Mouse (Mus musculus): ENCODE data around the gene Zfand4.

- no peak for TF ChIP-seq CTCF (IDR thresholded peaks at IDR 0.05; ENCODE audit: insufficient read depth, low read length)
- no peak for TF ChIP-seq POLR2A (IDR thresholded peaks at IDR 0.05; ENCODE audit: borderline replicate concordance, extremely low read depth, low read depth, low read length)
These were observed 18.5 kb downstream of the Zfand4 start for GRCm38 (mm10) chr6:116282546-116282945.

Data from lung, adult 2 months (tissue).